Mouse (Mus musculus): ENCODE results near the gene Lrrc4.

GRCm38 (mm10) chr6:28735116-28735515, 96.4 kb downstream of the Lrrc4 start:
- TF ChIP-seq POLR2AphosphoS5 (IDR thresholded peaks at IDR 0.05; ENCODE audit: insufficient replicate concordance, low read depth, low read length) (no peak), CTCF (IDR thresholded peaks at IDR 0.05; ENCODE audit: low read depth, low read length) (no peak)
